Mouse (Mus musculus): ENCODE data around the gene Gm4305. TPM values are rescaled to one million over a fixed set of nuclear protein-coding genes. Genes with fewer than 3 reads are reported as not detected.
"Not testable (repeated sequence)": the region's sequence is repeated elsewhere in the genome, so short reads cannot be mapped to it uniquely, and the experiment has no call there.

Gm4305 gene
- polyA plus RNA-seq (2015; fragmentation: Nextera tagmentation; extraction: Ambion mirVana): not detected in 2 replicates

DNA sequence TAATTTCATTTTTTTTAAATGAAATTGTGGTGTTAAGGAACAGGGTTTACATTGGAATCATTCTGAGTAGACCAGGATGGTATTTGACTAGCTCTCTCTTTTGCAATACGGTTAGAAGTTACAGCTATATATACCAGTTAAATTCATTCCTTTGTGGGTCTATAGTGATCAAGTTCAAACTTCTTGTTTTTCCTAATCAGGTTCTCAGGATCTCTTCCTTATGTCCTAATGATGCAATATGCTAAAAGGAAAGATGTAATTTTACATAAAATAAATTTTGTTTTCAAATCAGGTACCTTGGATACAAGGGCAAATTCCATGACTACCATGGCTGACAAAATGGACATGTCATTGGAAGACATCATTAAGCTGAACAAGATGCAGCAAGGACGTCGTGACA lies at the start of gene Gm4305:
Gene Gm4305, plus strand, starts transcription at position 301 of the 400 bp plus-strand sequence.
- H3K27me3 ChIP-seq (replicated peaks); H3K4me2 ChIP-seq; H3K36me3 ChIP-seq (replicated peaks); ATAC-seq (replicated peaks); H3K9ac ChIP-seq; H3K9me3 ChIP-seq; H3K27ac ChIP-seq; H3K4me3 ChIP-seq; H3K4me1 ChIP-seq: not testable (repeated sequence)
- WGBS: no CpG with 5 or more reads among the region's 3 CpGs

DNA sequence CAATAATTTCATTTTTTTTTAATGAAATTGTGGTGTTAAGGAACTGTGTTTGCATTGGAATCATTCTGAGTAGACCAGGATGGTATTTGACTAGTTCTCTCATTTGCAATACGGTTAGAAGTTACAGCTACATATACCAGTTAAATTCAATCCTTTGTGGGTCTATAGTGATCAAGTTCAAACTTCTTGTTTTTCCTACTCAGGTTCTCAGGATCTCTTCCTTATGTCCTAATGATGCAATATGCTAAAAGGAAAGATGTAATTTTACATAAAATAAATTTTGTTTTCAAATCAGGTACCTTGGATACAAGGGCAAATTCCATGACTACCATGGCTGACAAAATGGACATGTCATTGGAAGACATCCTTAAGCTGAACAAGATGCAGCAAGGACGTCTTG lies 15.5 kb upstream of the Gm4305 start, which contains the start of gene Gm4301:
Gene Gm4301, plus strand, starts transcription at position 301 of the 400 bp plus-strand sequence.
- ATAC-seq (replicated peaks); H3K9me3 ChIP-seq; H3K4me1 ChIP-seq; H3K27ac ChIP-seq; H3K36me3 ChIP-seq (replicated peaks); H3K4me2 ChIP-seq; H3K27me3 ChIP-seq (replicated peaks); H3K9ac ChIP-seq; H3K4me3 ChIP-seq: not testable (repeated sequence)
- no CpG with 5 or more reads among the region's 2 CpGs for WGBS

GRCm38 (mm10) chr10:100340536-100340935 lies 10.4 kb upstream of the Gm4305 start, which contains the start of gene Gm4302:
Gene Gm4302 (plus strand): TSS chr10:100340836.
- no CpG with 5 or more reads among the region's 3 CpGs for WGBS
- not testable (repeated sequence) for H3K4me3 ChIP-seq; H3K9ac ChIP-seq; H3K27me3 ChIP-seq (replicated peaks); H3K36me3 ChIP-seq (replicated peaks); H3K9me3 ChIP-seq; H3K27ac ChIP-seq; H3K4me2 ChIP-seq; H3K4me1 ChIP-seq; ATAC-seq (replicated peaks)

DNA sequence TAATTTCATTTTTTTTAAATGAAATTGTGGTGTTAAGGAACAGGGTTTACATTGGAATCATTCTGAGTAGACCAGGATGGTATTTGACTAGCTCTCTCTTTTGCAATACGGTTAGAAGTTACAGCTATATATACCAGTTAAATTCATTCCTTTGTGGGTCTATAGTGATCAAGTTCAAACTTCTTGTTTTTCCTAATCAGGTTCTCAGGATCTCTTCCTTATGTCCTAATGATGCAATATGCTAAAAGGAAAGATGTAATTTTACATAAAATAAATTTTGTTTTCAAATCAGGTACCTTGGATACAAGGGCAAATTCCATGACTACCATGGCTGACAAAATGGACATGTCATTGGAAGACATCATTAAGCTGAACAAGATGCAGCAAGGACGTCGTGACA lies 5.2 kb upstream of the Gm4305 start, which contains the start of gene Gm4303:
Gene Gm4303, plus strand, starts transcription at position 301 of the 400 bp plus-strand sequence.
- H3K36me3 ChIP-seq (replicated peaks); H3K4me2 ChIP-seq; H3K4me3 ChIP-seq; H3K9ac ChIP-seq; H3K27me3 ChIP-seq (replicated peaks); H3K9me3 ChIP-seq; H3K4me1 ChIP-seq; H3K27ac ChIP-seq; ATAC-seq (replicated peaks): not testable (repeated sequence)
- WGBS: no CpG with 5 or more reads among the region's 3 CpGs

DNA sequence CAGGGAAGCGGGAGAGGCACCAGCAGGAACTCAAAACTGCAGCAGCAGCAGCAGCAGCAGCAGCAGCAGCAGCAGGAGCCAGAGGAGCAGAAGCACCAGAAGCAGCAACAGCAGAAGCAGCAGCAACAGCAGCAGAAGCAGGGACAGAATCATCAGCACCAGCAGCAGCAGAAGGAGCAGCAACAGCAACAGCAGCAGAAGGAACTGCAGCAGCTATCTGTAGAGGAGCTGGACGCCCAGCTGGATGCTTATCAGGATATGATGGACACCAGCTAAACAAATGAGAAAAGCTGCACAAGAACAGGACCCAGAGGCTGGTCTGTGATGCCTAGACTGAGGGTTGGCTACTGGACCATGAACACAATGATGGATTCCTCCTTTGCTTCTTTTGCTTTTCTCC lies 5.9 kb downstream of the Gm4305 start:
- H3K27me3 ChIP-seq (replicated peaks); H3K27ac ChIP-seq; H3K9ac ChIP-seq; H3K4me1 ChIP-seq; H3K36me3 ChIP-seq (replicated peaks); H3K9me3 ChIP-seq; ATAC-seq (replicated peaks); H3K4me2 ChIP-seq; H3K4me3 ChIP-seq: not testable (repeated sequence)
- 93% methylated on average over 2 of the region's 2 CpGs for WGBS

DNA sequence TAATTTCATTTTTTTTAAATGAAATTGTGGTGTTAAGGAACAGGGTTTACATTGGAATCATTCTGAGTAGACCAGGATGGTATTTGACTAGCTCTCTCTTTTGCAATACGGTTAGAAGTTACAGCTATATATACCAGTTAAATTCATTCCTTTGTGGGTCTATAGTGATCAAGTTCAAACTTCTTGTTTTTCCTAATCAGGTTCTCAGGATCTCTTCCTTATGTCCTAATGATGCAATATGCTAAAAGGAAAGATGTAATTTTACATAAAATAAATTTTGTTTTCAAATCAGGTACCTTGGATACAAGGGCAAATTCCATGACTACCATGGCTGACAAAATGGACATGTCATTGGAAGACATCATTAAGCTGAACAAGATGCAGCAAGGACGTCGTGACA lies 10.1 kb downstream of the Gm4305 start, which contains the start of gene Gm4307:
Gene Gm4307, plus strand, starts transcription at position 301 of the 400 bp plus-strand sequence.
- H3K36me3 ChIP-seq (replicated peaks); H3K4me1 ChIP-seq; H3K4me3 ChIP-seq; H3K9ac ChIP-seq; H3K27ac ChIP-seq; ATAC-seq (replicated peaks); H3K4me2 ChIP-seq; H3K9me3 ChIP-seq; H3K27me3 ChIP-seq (replicated peaks): not testable (repeated sequence)
- no CpG with 5 or more reads among the region's 3 CpGs for WGBS

DNA sequence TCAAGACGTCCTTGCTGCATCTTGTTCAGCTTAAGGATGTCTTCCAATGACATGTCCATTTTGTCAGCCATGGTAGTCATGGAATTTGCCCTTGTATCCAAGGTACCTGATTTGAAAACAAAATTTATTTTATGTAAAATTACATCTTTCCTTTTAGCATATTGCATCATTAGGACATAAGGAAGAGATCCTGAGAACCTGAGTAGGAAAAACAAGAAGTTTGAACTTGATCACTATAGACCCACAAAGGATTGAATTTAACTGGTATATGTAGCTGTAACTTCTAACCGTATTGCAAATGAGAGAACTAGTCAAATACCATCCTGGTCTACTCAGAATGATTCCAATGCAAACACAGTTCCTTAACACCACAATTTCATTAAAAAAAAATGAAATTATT lies 31.6 kb downstream of the Gm4305 start, which contains the start of gene Gm4312:
Gene Gm4312, minus strand, starts transcription at position 101 of the 400 bp plus-strand sequence.
- not testable (repeated sequence) for ATAC-seq (replicated peaks); H3K9ac ChIP-seq
- WGBS: no CpG with 5 or more reads among the region's 2 CpGs

More for the DNA sequence above, 31.6 kb downstream of the Gm4305 start, which contains the start of gene Gm4312:
- not testable (repeated sequence) for H3K36me3 ChIP-seq (replicated peaks); H3K9me3 ChIP-seq; H3K4me2 ChIP-seq; H3K27ac ChIP-seq; H3K4me3 ChIP-seq; H3K27me3 ChIP-seq (replicated peaks); H3K4me1 ChIP-seq

Other genes with a start within 250 kb of the Gm4305 start
- not detected in 2 replicates for gene Gm4301, start 15.4 kb upstream of the Gm4305 start, polyA plus RNA-seq (2015; fragmentation: Nextera tagmentation; extraction: Ambion mirVana)
- not detected in 2 replicates for gene Gm4302, start 10.3 kb upstream of the Gm4305 start, polyA plus RNA-seq (2015; fragmentation: Nextera tagmentation; extraction: Ambion mirVana)
- not detected in 2 replicates for gene Gm4303, start 5.1 kb upstream of the Gm4305 start, polyA plus RNA-seq (2015; fragmentation: Nextera tagmentation; extraction: Ambion mirVana)
- gene Gm4307, start 10.2 kb downstream of the Gm4305 start, polyA plus RNA-seq (2015; fragmentation: Nextera tagmentation; extraction: Ambion mirVana): not detected in 2 replicates
- gene Gm4312, start 31.5 kb downstream of the Gm4305 start, polyA plus RNA-seq (2015; fragmentation: Nextera tagmentation; extraction: Ambion mirVana): not detected in 2 replicates
- gene Tmtc3, start 136.3 kb downstream of the Gm4305 start, polyA plus RNA-seq (2015; fragmentation: Nextera tagmentation; extraction: Ambion mirVana): 10.0 and 11.5 TPM in 2 replicates
- gene Cep290, start 136.5 kb downstream of the Gm4305 start, polyA plus RNA-seq (2015; fragmentation: Nextera tagmentation; extraction: Ambion mirVana): 6.3 and 6.9 TPM in 2 replicates
- gene 4930430F08Rik, start 239.3 kb downstream of the Gm4305 start, polyA plus RNA-seq (2015; fragmentation: Nextera tagmentation; extraction: Ambion mirVana): 13.9 and 14.2 TPM in 2 replicates
- gene 1700017N19Rik, start 239.4 kb downstream of the Gm4305 start, polyA plus RNA-seq (2015; fragmentation: Nextera tagmentation; extraction: Ambion mirVana): 0.15 TPM in 1 of 2 replicates, not detected in the other